Mouse (Mus musculus): Measurements from ENCODE around the gene Nbr1.
"Not testable (repeated sequence)": the region's sequence is repeated elsewhere in the genome, so short reads cannot be mapped to it uniquely, and the experiment has no call there.

DNA sequence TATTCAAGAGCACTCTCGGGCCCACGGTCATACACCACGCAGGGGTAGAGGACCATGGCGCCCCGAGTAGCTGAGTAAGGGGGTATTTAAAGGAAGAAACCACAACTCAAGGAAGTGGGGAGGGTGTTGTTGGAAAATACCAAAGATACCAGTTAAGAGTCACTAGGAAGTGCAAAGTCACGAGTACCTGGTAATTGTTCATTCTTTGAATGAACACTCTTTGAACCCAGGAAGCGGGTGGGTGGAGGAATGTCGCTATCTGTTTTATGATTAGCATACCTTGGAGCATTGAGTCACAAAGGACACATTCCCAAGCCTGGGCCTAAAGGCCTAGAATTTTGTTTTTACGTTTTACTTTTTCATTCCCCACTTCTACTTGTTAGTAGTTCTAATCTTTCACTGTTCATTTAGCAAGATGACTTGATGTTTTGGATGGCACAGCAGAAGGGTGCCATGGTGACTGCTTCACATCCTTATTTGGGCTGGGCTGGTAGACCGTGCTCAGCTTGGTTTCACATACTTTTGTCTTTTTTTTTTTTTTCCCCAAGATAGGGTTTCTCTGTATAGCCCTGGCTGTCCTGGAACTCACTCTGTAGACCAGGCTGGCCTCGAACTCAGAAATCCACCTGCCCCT, 68.2 kb downstream of the Nbr1 start:
- not testable (repeated sequence) for TF ChIP-seq CTCF, EP300 (IDR thresholded peaks at IDR 0.05; ENCODE audit: low read depth)
